Comparison of ENCODE assay signal across 11 mouse cellular contexts in genomic region chr19:20405015-20405414, GRCm38 (mm10). TPM values are rescaled to one million over a fixed set of nuclear protein-coding genes. Genes with fewer than 3 reads are reported as not detected.
DNase-seq lines count a peak whose midpoint lies in the region; ATAC-seq and TF ChIP-seq lines count a peak whose summit lies in the region.
"Had no signal": no experiment of that assay in that cellular context is flagged by ENCODE, and none has a peak within 500 bp of the region (broad histone marks: within the 10 kb centered on the region; RNA-seq: fewer than 3 reads in every experiment).

No protein-coding gene starts in this region.

- peaks cover 4% of the 10 kb centered on the region; the same call in 1 of the 2 replicates for H3K4me1 ChIP-seq in lung, embryonic 14.5 days (ENCODE audit: insufficient read depth)
- H3K4me1 ChIP-seq in cerebellum, adult 2 months (ENCODE audit: control insufficient read depth, insufficient read depth, low read length), result no peaks in the 10 kb centered on the region
- H3K4me1 ChIP-seq: heart, embryonic 13.5 days; hindbrain, embryonic 13.5 days had no signal

- H3K9ac ChIP-seq in lung, embryonic 14.5 days, result no peak overlapping the region
- H3K9ac ChIP-seq: heart, embryonic 13.5 days; hindbrain, embryonic 13.5 days had no signal

- 55% methylated on average over 4 of the region's 4 CpGs for WGBS in lung, embryonic 14.5 days
- 32% methylated on average over 4 of the region's 4 CpGs for WGBS in cerebellum, adult 2 months

- H3K79me2 ChIP-seq in myocyte (ENCODE audit: control insufficient read depth, insufficient read depth), result no peaks in the 10 kb centered on the region

- no peaks in the 10 kb centered on the region for H3K9me3 ChIP-seq in lung, embryonic 14.5 days (ENCODE audit: low read depth, low read length)
- H3K9me3 ChIP-seq: heart, embryonic 13.5 days; hindbrain, embryonic 13.5 days had no signal

- no peak overlapping the region for H3K4me3 ChIP-seq in lung, embryonic 14.5 days (ENCODE audit: low read depth, low read length)
- H3K4me3 ChIP-seq in cerebellum, adult 2 months (replicated peaks; ENCODE audit: insufficient read depth, low read depth, low read length), result no peak overlapping the region
- no peak overlapping the region for H3K4me3 ChIP-seq in myocyte
- H3K4me3 ChIP-seq: heart, embryonic 13.5 days; hindbrain, embryonic 13.5 days had no signal

- H3ac ChIP-seq in myocyte (ENCODE audit: control insufficient read depth, insufficient read length), result no peak overlapping the region

- ATAC-seq in lung, embryonic 14.5 days (ENCODE audit: insufficient read depth), result no peak

- H3K27ac ChIP-seq in lung, embryonic 14.5 days (ENCODE audit: low read depth), result no peak overlapping the region
- H3K27ac ChIP-seq in cerebellum, adult 2 months (ENCODE audit: insufficient read depth, low read length), result no peak overlapping the region
- H3K27ac ChIP-seq: heart, embryonic 13.5 days; hindbrain, embryonic 13.5 days had no signal

- TF ChIP-seq CTCF in lung, embryonic 14.5 days (IDR thresholded peaks at IDR 0.05; ENCODE audit: low read depth), result no peak
- no peak for TF ChIP-seq CTCF in cerebellum, adult 2 months (IDR thresholded peaks at IDR 0.05; ENCODE audit: borderline replicate concordance, insufficient read depth, low read depth, low read length)

- no peaks in the 10 kb centered on the region for H3K36me3 ChIP-seq in lung, embryonic 14.5 days (ENCODE audit: insufficient read depth)
- no peaks in the 10 kb centered on the region for H3K36me3 ChIP-seq in myocyte (ENCODE audit: control insufficient read depth, insufficient read depth)
- H3K36me3 ChIP-seq: heart, embryonic 13.5 days; hindbrain, embryonic 13.5 days had no signal

- peak; percentile 30 for DNase-seq in lung, embryonic 14.5 days
- no peak for DNase-seq in lung, postnatal 10 days
- peak; percentile 67 for DNase-seq in NIH3T3 (ENCODE audit: low read depth)
- peak; percentile 14 for DNase-seq in cerebellum, adult 2 months
- DNase-seq in thymus, postnatal 10 days (ENCODE audit: low spot score in 2 of 2), result no peak
- no peak for DNase-seq in testis, postnatal 14 days (ENCODE audit: low spot score)
- DNase-seq: gastrocnemius, postnatal 14 days; kidney, adult 2 months had no signal

- H3K4me2 ChIP-seq in lung, embryonic 14.5 days, result no peak overlapping the region
- peak overlapping the region; percentile 44 for H3K4me2 ChIP-seq in myocyte (ENCODE audit: low read depth)
- H3K4me2 ChIP-seq: heart, embryonic 13.5 days; hindbrain, embryonic 13.5 days had no signal

- TF ChIP-seq POLR2A in cerebellum, adult 2 months (IDR thresholded peaks at IDR 0.05; ENCODE audit: borderline replicate concordance, insufficient read depth, low read length), result no peak
- TF ChIP-seq POLR2A in myocyte (IDR thresholded peaks at IDR 0.05; ENCODE audit: insufficient read length, low read depth), result no peak

- H3K27me3 ChIP-seq in lung, embryonic 14.5 days (ENCODE audit: insufficient read depth, low read length), result no peaks in the 10 kb centered on the region
- no peaks in the 10 kb centered on the region for H3K27me3 ChIP-seq in cerebellum, adult 2 months (ENCODE audit: control insufficient read depth, insufficient read depth, low read length)
- no peaks in the 10 kb centered on the region for H3K27me3 ChIP-seq in myocyte (ENCODE audit: control insufficient read depth, insufficient read depth, insufficient read length)
- H3K27me3 ChIP-seq: heart, embryonic 13.5 days; hindbrain, embryonic 13.5 days had no signal

TF ChIP-seq in myocyte, 11 proteins besides CTCF, POLR2A, EP300 and RAD21:
- peak; percentile 18 for TF ChIP-seq TCF3 (IDR thresholded peaks at IDR 0.05; ENCODE audit: insufficient read length, low read depth)
- peak in 2 of 3 experiments; percentile 83 to 87 for TF ChIP-seq MYOD1 (IDR thresholded peaks at IDR 0.05; ENCODE audit: control insufficient read depth in 1 of 3, insufficient read length in 2 of 3, low read depth in 2 of 3)
- no peak for TF ChIP-seq REST (IDR thresholded peaks at IDR 0.05; ENCODE audit: insufficient read depth, insufficient read length)
- TF ChIP-seq TCF12 (IDR thresholded peaks at IDR 0.05; ENCODE audit: insufficient read depth, poor library complexity, severe bottlenecking), result peak; percentile 28
- peak in 1 of 3 experiments; percentile 38 for TF ChIP-seq MYOG (IDR thresholded peaks at IDR 0.05; ENCODE audit: control insufficient read depth in 1 of 3, insufficient read depth in 1 of 3, insufficient read length in 2 of 3, low read depth in 2 of 3)

RNA-seq across cellular contexts. Expression of gene Anxa1, which starts 14.3 kb away (rescaled TPM):
- 91.5 and 111 TPM in 2 replicates for polyA plus RNA-seq in lung, embryonic 14.5 days (2014; fragmentation: Nextera tagmentation; extraction: Ambion mirVana)
- 0.74 and 1.00 TPM in 2 replicates for polyA plus RNA-seq in cerebellum, adult 2 months (2012; rRNA removed)
- 139 TPM for polyA plus RNA-seq in myocyte (2012; fragmentation: generic; extraction: Trizol)

Comparison
In these comparisons a context has a peak if more than half of its experiments do, and no peak if none do; other contexts are left out.
1. DNase-seq: peak in lung, embryonic 14.5 days (single experiment), NIH3T3 (single experiment) and cerebellum, adult 2 months (2 of 2); none in lung, postnatal 10 days (single experiment), thymus, postnatal 10 days (0 of 2) and testis, postnatal 14 days (single experiment).
2. RNA of gene Anxa1, which starts 14.3 kb away (polyA plus RNA-seq): 139 TPM in myocyte (single experiment) and 91.5 to 111 TPM in lung, embryonic 14.5 days; 0.74 to 1.00 TPM in cerebellum, adult 2 months; every median in the first group is over 10 times any median in the second.